Mouse (Mus musculus): ENCODE data around the gene Olfr1392.

DNA sequence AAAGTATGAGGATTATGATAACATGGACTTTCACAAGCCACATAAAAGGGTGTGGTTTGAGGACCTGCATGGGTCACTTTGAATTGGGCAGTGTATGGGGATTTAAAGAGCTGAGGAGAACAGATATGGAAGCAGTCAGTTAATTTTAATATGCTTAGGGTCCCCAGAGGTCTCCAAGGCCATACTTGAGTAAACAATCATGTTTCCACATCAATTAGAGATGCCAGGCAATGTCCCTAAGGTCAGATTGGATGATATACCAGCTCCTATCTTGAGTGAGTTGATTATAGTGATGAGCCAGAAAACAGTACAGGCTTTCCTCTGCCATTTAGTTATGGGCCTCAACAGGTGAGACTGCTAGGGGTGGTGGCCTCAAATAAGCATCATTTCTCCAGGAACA, 19.4 kb downstream of the Olfr1392 start, which contains the start of gene Olfr10:
- TF ChIP-seq CTCF (IDR thresholded peaks at IDR 0.05; ENCODE audit: insufficient read depth, low read depth, low read length) (no peak), POLR2A (IDR thresholded peaks at IDR 0.05; ENCODE audit: insufficient read depth, low read depth, low read length) (no peak)
